Mouse (Mus musculus) kidney, postnatal 36 days (tissue): Measurements from ENCODE around the gene Lingo1.

Experiments
- DNase-seq, 2 experiments: peaks; one replicate each; pipeline ENCODE4 v3.0.0; 2021 to 2022; ENCODE audit warnings: mixed read lengths in 2 of 2

Gene Lingo1

GRCm38 (mm10) chr9:56664136-56664535, 132.1 kb downstream of the Lingo1 start:
- DNase-seq = peak in 1 of 2 experiments; percentile 15

GRCm38 (mm10) chr9:56662946-56663345, 133.3 kb downstream of the Lingo1 start:
- DNase-seq = no peak

- DNase-seq = no peak
These were observed 133.9 kb downstream of the Lingo1 start for GRCm38 (mm10) chr9:56662405-56662804.

- no peak for DNase-seq
These were observed 134.9 kb downstream of the Lingo1 start for GRCm38 (mm10) chr9:56661217-56661840.

- no peak for DNase-seq
These were observed 137.7 kb downstream of the Lingo1 start for GRCm38 (mm10) chr9:56658580-56658979.

GRCm38 (mm10) chr9:56657996-56658398, 138.3 kb downstream of the Lingo1 start:
- DNase-seq = no peak

- no peak for DNase-seq
These were observed 139.3 kb downstream of the Lingo1 start for GRCm38 (mm10) chr9:56656766-56657542.

GRCm38 (mm10) chr9:56655167-56655566, 141.1 kb downstream of the Lingo1 start:
- no peak for DNase-seq

- DNase-seq = no peak
These were observed 143.7 kb downstream of the Lingo1 start for GRCm38 (mm10) chr9:56652551-56652950.

GRCm38 (mm10) chr9:56651586-56651985, 144.7 kb downstream of the Lingo1 start:
- no peak for DNase-seq

- DNase-seq = no peak
These were observed 149.8 kb downstream of the Lingo1 start for GRCm38 (mm10) chr9:56646227-56647025.

GRCm38 (mm10) chr9:56643474-56643873, 152.8 kb downstream of the Lingo1 start:
- no peak for DNase-seq

GRCm38 (mm10) chr9:56638226-56638905, 157.9 kb downstream of the Lingo1 start:
- DNase-seq = peak in 1 of 2 experiments; percentile 48

GRCm38 (mm10) chr9:56637403-56637857, 158.8 kb downstream of the Lingo1 start:
- no peak for DNase-seq

- DNase-seq = no peak
These were observed 159.4 kb downstream of the Lingo1 start for GRCm38 (mm10) chr9:56636766-56637402.

- peak; percentile 82 to 92 for DNase-seq
These were observed 160.1 kb downstream of the Lingo1 start for GRCm38 (mm10) chr9:56636214-56636613.

- DNase-seq = peak; percentile 14 to 48
These were observed 160.7 kb downstream of the Lingo1 start for GRCm38 (mm10) chr9:56635498-56636121.

- peak in 1 of 2 experiments; percentile 37 for DNase-seq
These were observed 161.2 kb downstream of the Lingo1 start for GRCm38 (mm10) chr9:56635121-56635497.

- no peak for DNase-seq
These were observed 161.7 kb downstream of the Lingo1 start for GRCm38 (mm10) chr9:56634406-56635120.

GRCm38 (mm10) chr9:56633449-56634225, 162.6 kb downstream of the Lingo1 start:
- DNase-seq = peak in 1 of 2 experiments; percentile 10
